Mouse (Mus musculus) heart, embryonic 11.5 days (tissue): ENCODE data around the gene Mfsd4b1. TPM values are rescaled to one million over a fixed set of nuclear protein-coding genes. Genes with fewer than 3 reads are reported as not detected.

Source experiments
- ATAC-seq: fragments of 200-750 bp; cut with Nextera tagmentation; replicated peaks from 2 replicates; pipeline ENCODE4 v1.8.0; 2017; ENCODE audit warnings: moderate library complexity; ENCODE audit not compliant: insufficient number of reproducible peaks, low FRiP score, low TSS enrichment
- H3K27ac ChIP-seq: fragments of 300-500 bp; sonication (generic); 2 replicates; pipeline ENCODE4 v1.5.1; 2014; ENCODE audit warnings: mild to moderate bottlenecking, low read depth, low read length
- H3K27me3 ChIP-seq: fragments of 300-500 bp; sonication (generic); 2 replicates; pipeline ENCODE4 v1.6.1; 2014; ENCODE audit warnings: mild to moderate bottlenecking, low read length, mixed read lengths; ENCODE audit not compliant: control insufficient read depth, insufficient read depth
- H3K36me3 ChIP-seq: fragments of 300-500 bp; sonication (generic); 2 replicates; pipeline ENCODE4 v1.6.1; 2014; ENCODE audit warnings: mild to moderate bottlenecking, low read length, moderate library complexity, mixed read lengths; ENCODE audit not compliant: control insufficient read depth, insufficient read depth
- H3K4me1 ChIP-seq: fragments of 300-500 bp; sonication (generic); 2 replicates; pipeline ENCODE4 v1.6.1; 2014; ENCODE audit warnings: low read length; ENCODE audit not compliant: control insufficient read depth, insufficient read depth
- H3K4me2 ChIP-seq: fragments of 300-500 bp; sonication (generic); 2 replicates; pipeline ENCODE4 v1.6.1; 2014; ENCODE audit warnings: mild to moderate bottlenecking, moderate library complexity
- H3K4me3 ChIP-seq: fragments of 300-500 bp; sonication (generic); 2 replicates; pipeline ENCODE4 v1.5.1; 2014; ENCODE audit warnings: low read depth, low read length
- H3K9ac ChIP-seq: fragments of 300-500 bp; sonication (generic); 2 replicates; pipeline ENCODE4 v1.6.1; 2014; ENCODE audit warnings: mild to moderate bottlenecking, low read depth, low read length, moderate library complexity
- H3K9me3 ChIP-seq: fragments of 300-500 bp; sonication (generic); replicated peaks from 2 replicates; pipeline ENCODE4 v1.6.1; 2016; ENCODE audit warnings: low read length; ENCODE audit not compliant: control insufficient read depth
- WGBS: fragments of 180-500 bp; shearing (Covaris S2); extraction: QIAGEN DNeasy Blood & Tissue Kit; methylation state at CpG from one replicate; pipeline ENCODE4 v1.1.7; 2014; ENCODE audit not compliant: insufficient replicate concordance; 5-methylcytosine and 5-hydroxymethylcytosine counted together
- polyA plus RNA-seq: library from polyadenylated mRNA; unstranded; fragments of >200 nt; fragmentation: Nextera tagmentation; extraction: Ambion mirVana; gene quantifications from 2 replicates; pipeline ENCODE4 v1.2.1, GENCODE M21; 2014

The Mfsd4b1 gene
- polyA plus RNA-seq = 0.11 and 0.32 TPM in 2 replicates

DNA sequence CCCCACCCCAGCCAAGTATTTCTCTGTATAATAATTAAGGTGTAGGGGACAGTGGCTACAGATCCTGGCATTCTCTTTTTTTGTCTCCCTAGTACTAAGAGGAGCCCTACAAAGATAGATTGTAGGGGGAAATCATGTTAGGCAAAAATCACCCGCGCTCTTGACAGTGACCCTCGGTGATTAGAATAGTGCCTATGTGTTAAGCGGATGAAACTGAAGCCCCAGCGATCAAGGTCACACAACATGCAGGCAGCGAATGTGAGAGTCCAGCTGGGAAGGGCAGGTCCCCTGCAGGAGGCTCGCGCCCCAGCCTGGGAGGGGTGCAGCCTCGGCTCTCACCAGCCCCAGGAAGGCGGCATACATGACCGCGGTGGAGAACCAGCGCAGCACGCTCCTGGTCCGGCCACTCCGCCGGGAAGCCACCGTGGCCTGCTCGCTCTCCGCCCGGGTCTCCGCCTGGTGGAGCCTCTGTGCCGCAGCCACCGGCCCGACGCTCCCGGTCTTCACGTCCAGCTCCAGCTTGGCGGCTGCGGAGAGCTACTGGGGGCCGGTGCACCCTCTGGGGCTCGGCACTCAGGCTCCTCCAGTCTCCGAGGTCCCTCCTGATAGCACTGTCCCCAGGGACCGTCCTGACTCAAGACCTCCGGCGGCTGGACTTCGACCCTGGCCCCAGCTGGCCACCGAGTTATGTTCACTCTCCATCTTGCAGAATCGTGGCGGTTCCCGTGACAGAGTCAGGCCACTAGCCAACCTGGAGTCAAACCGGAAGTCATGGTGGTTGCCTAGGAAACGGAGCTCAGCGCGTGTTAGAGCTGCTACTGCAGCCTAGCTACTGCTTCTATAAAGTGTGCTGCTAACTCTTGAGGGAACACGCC is at the start of gene Mfsd4b1:
TSS of gene Mfsd4b1 (minus strand) at position 715 of the 875 bp plus-strand sequence.
- WGBS = under 1% methylated on average over 36 of the region's 46 CpGs
- Histone ChIP-seq H3K9ac (peak within 1 kb of the TSS; percentile 76), H3K9me3 (no peaks in the 10 kb centered on the region), H3K4me2 (peak within 1 kb of the TSS; percentile 93), H3K27ac (peak within 1 kb of the TSS; percentile 65), H3K27me3 (no peaks in the 10 kb centered on the region), H3K4me3 (peak within 1 kb of the TSS; percentile 65), H3K4me1 (no peaks in the 10 kb centered on the region), H3K36me3 (no peaks in the 10 kb centered on the region)
- ATAC-seq = peak; percentile 82

- no peak overlapping the region for H3K4me2 ChIP-seq
- no peaks in the 10 kb centered on the region for H3K27me3 ChIP-seq
- no peak overlapping the region for H3K27ac ChIP-seq
- H3K36me3 ChIP-seq = no peaks in the 10 kb centered on the region
- no peaks in the 10 kb centered on the region for H3K9me3 ChIP-seq
- WGBS = 79% methylated on average over 6 of the region's 6 CpGs
- H3K4me3 ChIP-seq = no peak overlapping the region
- no peak for ATAC-seq
- no peak overlapping the region for H3K9ac ChIP-seq
- peaks cover 12% of the 10 kb centered on the region for H3K4me1 ChIP-seq
These were observed 48.5 kb upstream of the Mfsd4b1 start for GRCm38 (mm10) chr10:40073608-40074007.

- ATAC-seq = no peak
- Histone ChIP-seq H3K4me1 (peaks cover 14% of the 10 kb centered on the region), H3K9me3 (no peaks in the 10 kb centered on the region), H3K9ac (no peak overlapping the region), H3K36me3 (no peaks in the 10 kb centered on the region), H3K4me2 (no peak overlapping the region), H3K27ac (no peak overlapping the region), H3K27me3 (no peaks in the 10 kb centered on the region), H3K4me3 (no peak overlapping the region)
- WGBS = 77% methylated on average over 9 of the region's 9 CpGs
These were observed 45.6 kb upstream of the Mfsd4b1 start for GRCm38 (mm10) chr10:40070684-40071083.

DNA sequence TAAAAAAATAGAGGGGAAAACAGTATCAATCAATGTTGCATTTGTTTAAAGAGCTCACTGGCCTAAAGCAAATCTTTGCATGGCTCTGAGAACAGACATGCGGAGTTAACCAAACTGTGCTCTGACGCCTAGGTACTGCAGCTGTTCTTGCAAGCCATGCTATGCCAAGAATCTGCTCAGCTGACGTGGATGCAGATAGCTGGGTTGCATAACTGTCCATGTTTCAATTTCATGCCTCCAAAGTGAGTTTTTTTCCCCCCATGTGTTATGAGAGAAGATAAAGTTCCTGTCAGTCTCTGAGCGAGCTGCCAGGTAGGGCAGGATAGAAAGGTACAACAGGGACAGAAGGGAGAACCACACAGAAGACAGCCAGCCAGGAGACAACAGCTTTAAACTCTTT is 44.2 kb upstream of the Mfsd4b1 start:
- peaks cover 14% of the 10 kb centered on the region for H3K4me1 ChIP-seq
- peak overlapping the region; percentile 20 for H3K4me2 ChIP-seq
- no peaks in the 10 kb centered on the region for H3K27me3 ChIP-seq
- WGBS = 42% methylated on average over 4 of the region's 4 CpGs
- no peak overlapping the region for H3K4me3 ChIP-seq
- no peak overlapping the region for H3K9ac ChIP-seq
- H3K9me3 ChIP-seq = no peaks in the 10 kb centered on the region
- no peaks in the 10 kb centered on the region for H3K36me3 ChIP-seq
- ATAC-seq = no peak
- no peak overlapping the region for H3K27ac ChIP-seq

DNA sequence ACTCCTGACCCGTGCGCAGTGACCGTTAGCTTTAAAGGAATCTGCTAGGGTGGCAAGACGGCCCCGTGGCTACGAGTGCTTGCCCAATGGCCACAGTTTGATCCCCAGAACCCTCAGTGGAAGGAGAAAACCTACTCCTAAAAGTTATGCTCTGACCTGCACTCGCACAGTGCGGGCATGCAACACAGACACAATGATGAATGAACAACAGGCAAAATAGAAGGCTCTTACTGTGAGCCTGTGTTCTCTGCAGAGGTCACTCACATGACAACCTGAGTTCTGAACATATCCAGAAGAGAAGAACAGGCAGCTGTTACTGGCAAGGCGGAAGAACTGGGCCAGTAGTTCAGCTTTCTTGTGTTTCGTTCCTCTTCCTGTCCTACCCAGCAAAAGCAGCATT is 43.5 kb upstream of the Mfsd4b1 start:
- H3K4me3 ChIP-seq = no peak overlapping the region
- H3K4me1 ChIP-seq = peaks cover 14% of the 10 kb centered on the region
- H3K4me2 ChIP-seq = no peak overlapping the region
- WGBS = 77% methylated on average over 10 of the region's 10 CpGs
- H3K9me3 ChIP-seq = no peaks in the 10 kb centered on the region
- no peak overlapping the region; the same call in 1 of the 2 replicates for H3K27ac ChIP-seq
- no peaks in the 10 kb centered on the region for H3K27me3 ChIP-seq
- H3K9ac ChIP-seq = no peak overlapping the region
- no peak for ATAC-seq
- H3K36me3 ChIP-seq = no peaks in the 10 kb centered on the region

DNA sequence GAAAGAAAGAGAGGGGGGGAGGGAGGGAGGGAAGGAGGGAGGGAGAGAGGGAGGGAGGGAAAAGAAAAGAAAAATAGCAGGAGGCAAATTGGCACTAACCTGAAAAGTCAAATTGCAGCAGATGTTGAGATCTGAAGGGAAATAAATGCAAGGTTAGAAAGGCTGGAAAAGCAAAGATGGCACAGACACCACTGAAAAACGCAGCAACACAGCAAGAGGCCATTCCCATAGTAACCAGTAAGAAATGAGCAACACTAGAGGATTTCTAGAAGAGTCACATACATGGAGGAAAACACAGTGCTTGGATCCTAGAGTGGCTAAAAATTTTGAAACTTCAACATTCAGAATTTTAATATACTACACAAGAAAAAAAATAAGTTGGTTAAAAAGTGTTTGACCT is 42.5 kb upstream of the Mfsd4b1 start:
- H3K36me3 ChIP-seq = no peaks in the 10 kb centered on the region
- no peaks in the 10 kb centered on the region for H3K27me3 ChIP-seq
- H3K9ac ChIP-seq = no peak overlapping the region
- H3K9me3 ChIP-seq = no peaks in the 10 kb centered on the region
- H3K27ac ChIP-seq = no peak overlapping the region
- peaks cover 14% of the 10 kb centered on the region for H3K4me1 ChIP-seq
- no peak overlapping the region for H3K4me3 ChIP-seq
- 52% methylated on average over 1 of the region's 1 CpGs for WGBS
- H3K4me2 ChIP-seq = no peak overlapping the region
- no peak for ATAC-seq

DNA sequence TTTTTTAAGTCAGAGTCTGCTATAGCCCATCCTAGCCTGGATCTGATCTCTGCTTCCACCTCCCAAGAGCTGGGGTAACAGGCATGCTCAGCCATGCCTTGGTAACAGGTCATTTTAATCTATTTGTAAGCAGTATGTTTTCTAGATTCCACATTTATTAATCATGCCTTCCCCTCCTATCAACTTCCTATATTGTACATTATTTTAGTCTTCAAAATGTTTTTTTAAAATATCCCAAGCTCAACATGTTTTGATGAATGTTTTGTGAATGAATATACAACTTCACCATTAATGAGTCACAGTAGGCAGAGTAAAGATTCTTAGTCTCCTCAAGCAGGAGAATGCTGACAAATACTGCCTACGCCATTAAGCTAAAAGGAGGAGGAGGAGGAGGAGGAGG is 42.0 kb upstream of the Mfsd4b1 start:
- Histone ChIP-seq H3K36me3 (no peaks in the 10 kb centered on the region), H3K9me3 (no peaks in the 10 kb centered on the region), H3K4me1 (peaks cover 14% of the 10 kb centered on the region), H3K27ac (no peak overlapping the region), H3K9ac (no peak overlapping the region), H3K4me3 (no peak overlapping the region), H3K4me2 (no peak overlapping the region), H3K27me3 (no peaks in the 10 kb centered on the region)
- no peak for ATAC-seq
- WGBS = 75% methylated on average over 1 of the region's 1 CpGs

- no peak overlapping the region for H3K4me3 ChIP-seq
- ATAC-seq = no peak
- no peak overlapping the region for H3K9ac ChIP-seq
- H3K27me3 ChIP-seq = no peaks in the 10 kb centered on the region
- 33% methylated on average over 3 of the region's 3 CpGs for WGBS
- H3K36me3 ChIP-seq = no peaks in the 10 kb centered on the region
- no peak overlapping the region for H3K27ac ChIP-seq
- H3K4me2 ChIP-seq = no peak overlapping the region
- H3K9me3 ChIP-seq = no peaks in the 10 kb centered on the region
- peaks cover 12% of the 10 kb centered on the region for H3K4me1 ChIP-seq
These were observed 40.3 kb upstream of the Mfsd4b1 start for GRCm38 (mm10) chr10:40065357-40065756.
